ENCODE assay signal across 8 mouse cellular contexts in genomic region chr10:81365672-81366476, GRCm38 (mm10). TPM values are rescaled to one million over a fixed set of nuclear protein-coding genes. Genes with fewer than 3 reads are reported as not detected.
DNase-seq lines count a peak whose midpoint lies in the region; ATAC-seq and TF ChIP-seq lines count a peak whose summit lies in the region.

Gene 4930404N11Rik, minus strand, starts transcription at chr10:81365816.

- peak within 1 kb of the TSS; percentile 36; the same call in 1 of the 2 replicates for H3K27ac ChIP-seq in lung, embryonic 14.5 days (ENCODE audit: low read depth)
- H3K27ac ChIP-seq in liver, embryonic 11.5 days (ENCODE audit: low read depth, low read length), result peak within 1 kb of the TSS; percentile 42
- H3K27ac ChIP-seq in neural tube, embryonic 15.5 days (replicated peaks), result no peak within 1 kb of the TSS; the same call in 1 of the 2 replicates

- peaks cover 8% of the 10 kb centered on the region; the same call in 1 of the 2 replicates for H3K27me3 ChIP-seq in lung, embryonic 14.5 days (ENCODE audit: insufficient read depth, low read length)
- H3K27me3 ChIP-seq in liver, embryonic 11.5 days (replicated peaks; ENCODE audit: control insufficient read depth, insufficient read depth, low read length), result no peaks in the 10 kb centered on the region
- peaks cover 31% of the 10 kb centered on the region for H3K27me3 ChIP-seq in neural tube, embryonic 15.5 days (replicated peaks)

- 0 out of 2 replicates have a peak within 1 kb of the TSS, but pooled peaks have one; percentile 39 for H3K9ac ChIP-seq in lung, embryonic 14.5 days
- H3K9ac ChIP-seq in liver, embryonic 11.5 days (ENCODE audit: low read depth, low read length), result peak within 1 kb of the TSS; percentile 16; the same call in 1 of the 2 replicates
- peak within 1 kb of the TSS; percentile 36 for H3K9ac ChIP-seq in neural tube, embryonic 15.5 days (replicated peaks)

- TF ChIP-seq CTCF in lung, embryonic 14.5 days (IDR thresholded peaks at IDR 0.05; ENCODE audit: low read depth), result no peak

- peaks cover 57% of the 10 kb centered on the region for H3K36me3 ChIP-seq in lung, embryonic 14.5 days (ENCODE audit: insufficient read depth)
- peaks cover 50% of the 10 kb centered on the region for H3K36me3 ChIP-seq in liver, embryonic 11.5 days (ENCODE audit: control insufficient read depth, insufficient read depth, low read length)
- peaks cover 56% of the 10 kb centered on the region for H3K36me3 ChIP-seq in neural tube, embryonic 15.5 days

- WGBS in lung, embryonic 14.5 days, result 27% methylated on average over 12 of the region's 12 CpGs
- WGBS in liver, embryonic 11.5 days, result 28% methylated on average over 12 of the region's 12 CpGs
- WGBS in neural tube, embryonic 15.5 days, result 19% methylated on average over 12 of the region's 12 CpGs

- peak; percentile 2; the same call in 1 of the 2 replicates for ATAC-seq in lung, embryonic 14.5 days (ENCODE audit: insufficient read depth)
- ATAC-seq in erythroid progenitor cell, adult 5-6 weeks (replicated peaks; ENCODE audit: low FRiP score, poor library complexity, severe bottlenecking), result peak; percentile 3
- peak; percentile 7; the same call in 1 of the 2 replicates for ATAC-seq in liver, embryonic 11.5 days (replicated peaks; ENCODE audit: low FRiP score)
- ATAC-seq in neural tube, embryonic 15.5 days (ENCODE audit: low FRiP score), result no peak

- H3K4me1 ChIP-seq in lung, embryonic 14.5 days (ENCODE audit: insufficient read depth), result peaks cover 25% of the 10 kb centered on the region
- peaks cover 45% of the 10 kb centered on the region for H3K4me1 ChIP-seq in liver, embryonic 11.5 days (replicated peaks; ENCODE audit: control insufficient read depth, insufficient read depth, low read length)
- peaks cover 31% of the 10 kb centered on the region for H3K4me1 ChIP-seq in neural tube, embryonic 15.5 days

- peak within 1 kb of the TSS; percentile 34 for H3K4me3 ChIP-seq in lung, embryonic 14.5 days (ENCODE audit: low read depth, low read length)
- H3K4me3 ChIP-seq in liver, embryonic 11.5 days (ENCODE audit: low read depth, low read length), result peak within 1 kb of the TSS; percentile 22
- peak within 1 kb of the TSS; percentile 24; the same call in 1 of the 2 replicates for H3K4me3 ChIP-seq in neural tube, embryonic 15.5 days (replicated peaks)

- no peaks in the 10 kb centered on the region for H3K9me3 ChIP-seq in lung, embryonic 14.5 days (ENCODE audit: low read depth, low read length)
- no peaks in the 10 kb centered on the region for H3K9me3 ChIP-seq in liver, embryonic 11.5 days (ENCODE audit: control insufficient read depth, low read length)
- no peaks in the 10 kb centered on the region for H3K9me3 ChIP-seq in neural tube, embryonic 15.5 days (replicated peaks)

- H3K4me2 ChIP-seq in lung, embryonic 14.5 days, result peak within 1 kb of the TSS; percentile 60
- peak within 1 kb of the TSS; percentile 61 for H3K4me2 ChIP-seq in liver, embryonic 11.5 days
- H3K4me2 ChIP-seq in neural tube, embryonic 15.5 days, result peak within 1 kb of the TSS; percentile 51

- peak; percentile 56 for DNase-seq in lung, embryonic 14.5 days
- DNase-seq in lung, postnatal 10 days, result no peak
- DNase-seq in liver, embryonic 11.5 days (ENCODE audit: low spot score), result no peak
- no peak for DNase-seq in left cerebral cortex, adult 11 months (ENCODE audit: low spot score)
- DNase-seq in adrenal gland, adult (ENCODE audit: inconsistent age in 2 of 2, low spot score in 1 of 2), result no peak
- no peak for DNase-seq in urinary bladder, postnatal 36 days (ENCODE audit: low spot score in 2 of 2)

RNA-seq across cellular contexts. Expression of gene 4930404N11Rik, which starts in this region (rescaled TPM):
- 0.65 and 0.92 TPM in 2 replicates for polyA plus RNA-seq in lung, embryonic 14.5 days (2014; fragmentation: Nextera tagmentation; extraction: Ambion mirVana)
- 5.4 and 15.1 TPM in 2 replicates for total RNA-seq in erythroid progenitor cell, adult 5-6 weeks (2015; ENCODE audit: low replicate concordance)
- 12.3 and 14.8 TPM in 2 replicates for total RNA-seq in erythroid progenitor cell, adult 5-6 weeks (2017; ENCODE audit: low replicate concordance)
- polyA plus RNA-seq in liver, embryonic 11.5 days (2014; fragmentation: Nextera tagmentation; extraction: Ambion mirVana), result 0.64 and 0.68 TPM in 2 replicates
- 1.3 and 1.5 TPM in 2 replicates for polyA plus RNA-seq in neural tube, embryonic 15.5 days (2015; fragmentation: Nextera tagmentation; extraction: Ambion mirVana)

Comparison
In these comparisons a context has a peak if more than half of its experiments do, and no peak if none do; other contexts are left out.
1. Peak in DNase-seq, ATAC-seq, H3K4me3 ChIP-seq, H3K27ac ChIP-seq, H3K9ac ChIP-seq and H3K4me2 ChIP-seq in lung, embryonic 14.5 days; RNA of the gene not detected or under 1 TPM.
2. Peak in ATAC-seq, H3K4me3 ChIP-seq, H3K27ac ChIP-seq, H3K9ac ChIP-seq and H3K4me2 ChIP-seq in liver, embryonic 11.5 days; RNA of the gene not detected or under 1 TPM.